Mouse (Mus musculus) activated CD4-positive, CD25-positive, alpha-beta regulatory T cell, adult 4 months (primary cell): ENCODE data around the gene Pkp3. TPM values are rescaled to one million over a fixed set of nuclear protein-coding genes. Genes with fewer than 3 reads are reported as not detected.

Experiments
- ATAC-seq: one replicate; pipeline ENCODE4 v1.8.0; 2017
- polyA plus RNA-seq, 2 experiments: library from polyadenylated mRNA; unstranded; fragments of 100-300 nt; shearing (Covaris generic); gene quantifications; one replicate each; pipeline ENCODE4 v1.2.1; 2017

Pkp3 gene
- polyA plus RNA-seq, 2 experiments from 2014 or later: 365 to 380 TPM

GRCm38 (mm10) chr7:141094487-141095205 lies 16.6 kb downstream of the Pkp3 start:
- ATAC-seq: no peak

DNA sequence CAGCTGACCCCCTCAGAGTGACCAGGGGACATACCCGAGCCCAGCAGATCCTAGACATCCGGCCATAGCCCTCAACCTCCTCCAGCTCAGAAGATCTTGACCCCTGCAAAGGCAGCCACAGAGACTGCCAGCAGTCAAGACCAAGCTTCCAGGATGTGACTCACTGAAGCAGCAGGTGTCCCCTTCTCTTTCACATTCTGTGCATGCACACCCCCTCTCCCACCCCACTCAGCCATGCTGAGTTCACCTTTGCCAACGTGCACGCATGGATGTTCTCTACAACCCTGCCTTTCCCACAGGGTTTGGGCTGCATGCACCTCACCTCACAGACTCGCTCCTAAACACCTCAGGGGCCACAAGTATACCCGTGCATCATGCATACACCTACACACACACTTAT lies 18.0 kb downstream of the Pkp3 start:
- peak; percentile 23 for ATAC-seq

DNA sequence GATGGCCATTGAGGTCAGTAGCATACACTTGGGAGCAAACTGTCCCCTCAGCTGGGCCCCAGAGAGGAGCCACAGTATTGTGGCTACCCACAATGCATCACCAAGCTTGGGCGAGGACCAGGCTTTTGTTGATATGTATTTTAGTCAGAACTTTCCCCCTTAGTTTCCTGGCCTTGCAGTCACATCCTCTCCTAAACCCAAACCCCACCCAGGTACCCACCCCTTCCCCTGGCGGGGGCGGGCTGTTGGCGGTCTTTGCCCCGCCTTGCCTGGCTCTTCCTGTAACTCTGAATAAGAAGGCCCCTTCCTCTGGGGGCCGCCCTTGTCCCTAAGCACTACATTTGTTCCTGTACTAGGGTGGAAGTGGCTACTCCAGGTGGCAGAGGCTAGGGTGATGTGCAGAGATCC lies 18.6 kb downstream of the Pkp3 start:
- ATAC-seq: peak; percentile 73

- ATAC-seq: no peak
These were observed 19.2 kb downstream of the Pkp3 start for GRCm38 (mm10) chr7:141097177-141097576.

DNA sequence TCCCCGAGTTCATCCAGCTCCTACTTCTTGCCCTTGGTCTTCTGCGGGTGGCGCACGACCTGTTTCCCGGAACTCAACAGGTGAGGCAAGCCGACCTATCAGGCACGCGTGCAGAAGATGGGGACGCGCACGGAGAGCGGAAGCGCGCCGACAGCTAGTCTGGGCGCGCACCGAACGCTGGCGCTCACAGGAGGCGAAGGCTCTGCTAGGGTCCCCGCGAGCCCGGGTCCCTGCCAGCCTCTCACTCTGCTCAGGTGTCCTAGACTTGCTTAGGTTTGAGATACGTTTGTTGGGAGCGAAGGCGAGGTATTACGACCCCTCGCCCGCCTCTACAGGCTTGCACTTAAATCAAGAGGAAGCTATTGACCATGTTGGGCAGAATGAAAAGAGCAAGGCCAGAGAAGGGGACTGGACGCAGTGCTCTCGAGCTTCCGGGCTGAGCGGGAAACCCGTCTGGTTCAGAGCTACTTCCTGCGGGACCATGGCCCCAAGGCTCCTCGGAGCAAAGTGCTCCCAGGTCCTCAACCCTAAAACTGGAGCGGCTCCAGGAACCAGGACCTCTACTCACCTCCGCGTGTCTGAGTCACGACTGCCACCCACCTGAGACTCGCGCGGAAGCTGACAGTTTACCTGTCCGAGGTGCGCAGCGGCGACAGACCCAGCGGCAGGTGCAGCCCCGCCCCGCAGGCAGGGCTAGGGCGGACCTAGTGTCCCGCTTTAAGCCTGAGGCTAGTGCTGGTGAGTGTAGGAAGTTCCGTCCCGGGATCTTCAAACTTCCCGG lies 22.1 kb downstream of the Pkp3 start, which contains the start of gene Sigirr:
Gene Sigirr (minus strand): TSS at position 662 of the 781 bp plus-strand sequence.
- ATAC-seq: peak; percentile 54

- ATAC-seq: no peak
These were observed 25.1 kb downstream of the Pkp3 start for GRCm38 (mm10) chr7:141103161-141103560.

GRCm38 (mm10) chr7:141115874-141116273 lies 37.9 kb downstream of the Pkp3 start:
- ATAC-seq: no peak

GRCm38 (mm10) chr7:141117636-141118035 lies 39.6 kb downstream of the Pkp3 start, which contains the start of gene Ano9:
TSS of gene Ano9 (minus strand) at chr7:141117806.
- no peak for ATAC-seq

DNA sequence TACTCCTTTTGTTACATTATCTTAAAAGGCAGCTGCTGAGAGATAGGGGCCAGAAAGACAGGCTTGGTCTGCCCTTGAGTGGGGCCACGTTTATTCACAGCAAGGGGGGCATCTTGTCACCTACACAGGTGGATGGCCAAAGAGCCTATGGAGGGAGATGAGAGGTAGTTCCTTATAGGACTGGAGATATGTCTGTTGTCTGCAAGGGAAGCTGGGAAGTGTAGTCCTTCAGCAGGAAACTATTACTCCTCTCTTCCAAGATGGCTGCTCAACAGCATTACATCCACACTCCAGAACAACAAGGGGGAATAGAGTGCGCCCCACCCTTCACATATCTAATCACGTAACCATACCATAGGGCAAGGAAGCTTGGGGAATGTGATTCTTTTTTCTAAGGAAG lies 41.5 kb downstream of the Pkp3 start:
- ATAC-seq: no peak

- no peak for ATAC-seq
These were observed 42.6 kb downstream of the Pkp3 start for GRCm38 (mm10) chr7:141120605-141121004.

DNA sequence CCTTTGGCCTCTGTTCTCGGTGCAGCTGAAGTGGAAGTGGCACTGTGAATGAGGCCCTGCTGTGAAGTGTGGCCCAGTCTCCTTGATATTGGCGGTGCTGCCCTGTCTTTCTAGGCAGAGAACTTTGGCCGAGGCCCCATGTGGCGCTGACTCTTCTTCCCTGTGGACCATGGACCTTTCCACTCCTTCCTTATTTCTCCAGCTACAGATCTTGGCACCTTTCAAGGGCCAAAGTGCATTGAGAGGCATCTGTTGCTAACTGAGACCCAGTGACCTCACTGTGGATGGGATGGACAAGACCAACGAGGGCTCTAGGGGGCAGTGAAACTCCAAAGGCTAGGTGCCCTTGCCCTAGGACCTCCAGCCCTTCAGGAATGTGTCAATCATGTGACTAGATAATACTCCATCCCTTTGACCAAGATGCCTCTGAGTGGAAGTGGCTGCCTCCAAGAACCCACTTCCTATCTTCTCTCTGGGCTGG lies 43.1 kb downstream of the Pkp3 start:
- no peak for ATAC-seq

DNA sequence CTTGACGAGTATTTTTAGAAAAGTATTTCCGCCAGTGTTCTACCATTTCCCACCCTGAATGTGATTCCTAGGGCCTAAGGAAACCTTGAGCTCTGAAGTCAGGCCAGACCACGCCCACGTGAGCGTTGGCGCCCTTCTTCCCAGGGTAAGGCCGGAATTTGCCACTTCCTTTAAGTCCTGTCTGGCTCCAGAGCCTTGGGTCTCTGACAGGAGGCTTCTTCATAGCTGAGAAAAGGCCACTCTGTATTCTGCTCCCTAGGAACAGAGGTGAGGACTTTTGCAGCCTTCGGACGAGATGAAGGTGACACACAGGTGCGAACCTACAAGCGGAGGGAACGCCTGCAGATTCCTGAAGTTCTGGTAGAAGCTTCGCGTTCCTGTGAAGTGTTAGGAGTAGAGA lies 44.2 kb downstream of the Pkp3 start, which contains the start of gene Ptdss2:
Gene Ptdss2 (plus strand): TSS at position 138 of the 400 bp plus-strand sequence.
- no peak for ATAC-seq

DNA sequence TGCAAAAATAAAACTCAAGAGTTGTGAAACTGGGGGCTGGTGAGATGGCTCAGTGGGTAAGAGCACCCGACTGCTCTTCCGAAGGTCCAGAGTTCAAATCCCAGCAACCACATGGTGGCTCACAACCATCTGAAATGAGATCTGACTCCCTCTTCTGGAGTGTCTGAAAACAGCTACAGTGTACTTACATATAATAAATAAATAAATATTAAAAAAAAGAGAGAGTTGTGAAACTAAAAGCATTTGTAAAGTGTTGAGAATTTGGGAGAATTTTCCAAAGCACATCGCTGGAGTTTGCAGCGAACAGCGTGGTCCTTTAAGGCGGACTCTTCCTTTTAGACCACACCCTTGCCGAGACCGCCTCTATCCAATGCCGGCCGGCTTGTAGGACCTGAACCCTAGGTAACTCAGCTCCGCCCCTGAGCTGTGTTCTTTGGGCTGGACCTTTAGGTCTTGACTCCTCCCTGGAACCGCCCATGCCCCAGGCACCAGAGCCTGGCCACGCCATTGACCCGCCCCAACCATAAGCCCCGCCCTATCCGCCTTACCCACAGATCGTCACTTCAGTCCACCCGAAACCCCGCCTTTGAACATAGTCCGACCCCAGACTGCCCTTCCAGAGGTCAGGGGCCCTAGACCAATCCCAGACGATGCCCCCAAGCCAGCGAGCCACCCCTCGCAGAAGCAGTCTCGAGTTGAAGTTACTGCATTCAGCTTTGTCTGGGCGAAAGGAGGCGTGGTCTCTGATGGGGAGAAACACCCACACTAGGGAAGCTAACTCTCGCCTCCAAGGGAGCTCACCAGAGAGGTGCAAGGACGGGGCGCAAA lies 44.9 kb downstream of the Pkp3 start:
- ATAC-seq: peak; percentile 97

- peak; percentile 1 for ATAC-seq
These were observed 45.5 kb downstream of the Pkp3 start for GRCm38 (mm10) chr7:141123517-141123856.

- peak; percentile 98 for ATAC-seq
These were observed 53.2 kb downstream of the Pkp3 start for GRCm38 (mm10) chr7:141131024-141131820.

DNA sequence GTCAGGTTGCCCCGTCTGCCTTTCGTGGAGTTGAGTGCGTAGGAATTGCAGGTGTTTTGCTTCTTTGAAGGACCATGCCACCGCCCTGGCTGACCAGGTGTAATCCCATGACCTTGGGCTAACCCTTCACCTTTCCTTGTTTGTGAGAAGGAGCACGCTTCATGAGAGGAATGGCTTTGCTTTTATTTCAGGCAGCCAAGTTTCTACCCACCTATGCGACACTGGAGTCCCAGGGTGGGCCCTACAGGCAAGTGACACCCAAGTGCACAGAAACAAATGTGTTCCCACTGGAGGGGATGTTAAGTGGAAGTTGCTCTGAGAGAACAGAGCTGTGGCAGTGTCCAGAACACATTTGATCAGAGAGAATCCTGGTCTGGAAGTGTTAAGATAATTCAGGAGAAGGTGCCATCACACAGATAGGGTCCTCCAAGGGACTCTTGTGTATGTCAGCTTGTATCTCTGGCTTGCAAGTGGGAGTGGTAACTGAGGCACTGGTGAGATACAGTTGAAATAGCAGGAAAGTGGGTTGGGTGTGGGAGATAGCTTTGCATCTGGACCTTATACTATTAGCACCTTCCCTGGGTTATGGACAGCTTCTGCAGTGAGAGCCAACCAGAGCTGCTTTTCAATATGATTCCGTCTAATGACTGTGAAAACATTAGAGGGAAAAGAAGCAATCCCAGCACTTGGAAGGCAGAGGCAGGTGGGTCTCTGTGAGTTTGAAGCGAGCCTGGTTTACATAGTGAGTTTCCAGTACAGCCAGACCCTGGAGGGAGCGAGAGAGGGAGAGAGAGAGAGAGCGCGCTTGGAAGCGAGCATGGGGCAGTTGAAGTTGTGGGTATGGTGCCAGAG lies 54.1 kb downstream of the Pkp3 start:
- ATAC-seq: no peak
